Mouse (Mus musculus) embryonic fibroblast, embryonic 13.5 days (primary cell): ENCODE results near the gene Sf3b3.

ENCODE experiments used
- CTCF ChIP-seq: IDR thresholded peaks from 2 replicates; pipeline ENCODE4 v1.5.1; 2011; ENCODE audit warnings: mild to moderate bottlenecking, control low read depth, low read length, moderate library complexity, borderline replicate concordance; ENCODE audit not compliant: insufficient read depth
- POLR2A ChIP-seq: IDR thresholded peaks from 2 replicates; pipeline ENCODE4 v1.6.1; 2011; ENCODE audit warnings: low read depth, mild to moderate bottlenecking, control low read depth, low read length, moderate library complexity

GRCm38 (mm10) chr8:110815308-110815707, 31.3 kb downstream of the Sf3b3 start:
- TF ChIP-seq CTCF (no peak), POLR2A (no peak)
